Mouse (Mus musculus): ENCODE data around the gene Nup37. TPM values are rescaled to one million over a fixed set of nuclear protein-coding genes. Genes with fewer than 3 reads are reported as not detected.
A peak's percentile ranks its signal among the peaks of the same experiment; 100 is the strongest.

Gene Nup37
- polyA plus RNA-seq (2014; fragmentation: Nextera tagmentation; extraction: Ambion mirVana), result 47.6 and 57.7 TPM in 2 replicates

GRCm38 (mm10) chr10:88146707-88147477 is at the start of gene Nup37, which contains the start of gene Parpbp:
Nup37 (plus strand) TSS chr10:88146992.
Parpbp (minus strand) TSS chr10:88146941.
- peak within 1 kb of the TSS; percentile 80 for H3K9ac ChIP-seq (ENCODE audit: low read length)
- no peaks in the 10 kb centered on the region for H3K27me3 ChIP-seq (replicated peaks; ENCODE audit: control insufficient read depth, insufficient read depth, low read length)
- DNase-seq (ENCODE audit: low spot score), result peak; percentile 89
- H3K36me3 ChIP-seq (ENCODE audit: control insufficient read depth, insufficient read depth, low read length), result 0 out of 2 replicates have a peak, but pooled peaks cover 9% of the 10 kb centered on the region
- H3K4me3 ChIP-seq (ENCODE audit: low read depth, low read length), result peak within 1 kb of the TSS; percentile 78
- under 1% methylated on average over 52 of the region's 53 CpGs for WGBS
- ATAC-seq, result peak; percentile 98
- H3K4me2 ChIP-seq (ENCODE audit: low read length), result peak within 1 kb of the TSS; percentile 63
- peaks cover 14% of the 10 kb centered on the region for H3K4me1 ChIP-seq (ENCODE audit: control insufficient read depth, insufficient read depth, low read length)
- H3K9me3 ChIP-seq (replicated peaks; ENCODE audit: control insufficient read depth, low read length), result no peaks in the 10 kb centered on the region
- no peak within 1 kb of the TSS for H3K27ac ChIP-seq (ENCODE audit: low read depth, low read length)

GRCm38 (mm10) chr10:88106169-88106568 is 40.6 kb upstream of the Nup37 start:
- H3K4me3 ChIP-seq (ENCODE audit: low read depth, low read length), result no peak overlapping the region
- no peaks in the 10 kb centered on the region for H3K9me3 ChIP-seq (replicated peaks; ENCODE audit: control insufficient read depth, low read length)
- H3K4me1 ChIP-seq (ENCODE audit: control insufficient read depth, insufficient read depth, low read length), result no peaks in the 10 kb centered on the region
- 91% methylated on average over 2 of the region's 2 CpGs for WGBS
- ATAC-seq (no peak), DNase-seq (ENCODE audit: low spot score) (no peak)
- no peaks in the 10 kb centered on the region for H3K27me3 ChIP-seq (replicated peaks; ENCODE audit: control insufficient read depth, insufficient read depth, low read length)
- H3K36me3 ChIP-seq (ENCODE audit: control insufficient read depth, insufficient read depth, low read length), result no peaks in the 10 kb centered on the region
- no peak overlapping the region for H3K27ac ChIP-seq (ENCODE audit: low read depth, low read length)
- H3K9ac ChIP-seq (ENCODE audit: low read length), result no peak overlapping the region
- no peak overlapping the region for H3K4me2 ChIP-seq (ENCODE audit: low read length)

GRCm38 (mm10) chr10:88113290-88113689 is 33.5 kb upstream of the Nup37 start:
- H3K27me3 ChIP-seq (replicated peaks; ENCODE audit: control insufficient read depth, insufficient read depth, low read length), result no peaks in the 10 kb centered on the region
- no peaks in the 10 kb centered on the region for H3K4me1 ChIP-seq (ENCODE audit: control insufficient read depth, insufficient read depth, low read length)
- H3K27ac ChIP-seq (ENCODE audit: low read depth, low read length), result no peak overlapping the region
- H3K4me2 ChIP-seq (ENCODE audit: low read length), result no peak overlapping the region
- no peak overlapping the region for H3K9ac ChIP-seq (ENCODE audit: low read length)
- DNase-seq (ENCODE audit: low spot score) (peak; percentile 75), ATAC-seq (peak; percentile 76; the same call in 1 of the 2 replicates)
- no peak overlapping the region for H3K4me3 ChIP-seq (ENCODE audit: low read depth, low read length)
- no peaks in the 10 kb centered on the region for H3K9me3 ChIP-seq (replicated peaks; ENCODE audit: control insufficient read depth, low read length)
- H3K36me3 ChIP-seq (ENCODE audit: control insufficient read depth, insufficient read depth, low read length), result no peaks in the 10 kb centered on the region
- 79% methylated on average over 2 of the region's 2 CpGs for WGBS

- no peaks in the 10 kb centered on the region for H3K27me3 ChIP-seq (replicated peaks; ENCODE audit: control insufficient read depth, insufficient read depth, low read length)
- DNase-seq (ENCODE audit: low spot score), result peak; percentile 30
- no peak overlapping the region for H3K9ac ChIP-seq (ENCODE audit: low read length)
- H3K4me1 ChIP-seq (ENCODE audit: control insufficient read depth, insufficient read depth, low read length), result no peaks in the 10 kb centered on the region
- no peak for ATAC-seq
- no peaks in the 10 kb centered on the region for H3K36me3 ChIP-seq (ENCODE audit: control insufficient read depth, insufficient read depth, low read length)
- no peaks in the 10 kb centered on the region for H3K9me3 ChIP-seq (replicated peaks; ENCODE audit: control insufficient read depth, low read length)
- H3K4me3 ChIP-seq (ENCODE audit: low read depth, low read length), result no peak overlapping the region
- no peak overlapping the region for H3K27ac ChIP-seq (ENCODE audit: low read depth, low read length)
- H3K4me2 ChIP-seq (ENCODE audit: low read length), result no peak overlapping the region
Measured at GRCm38 (mm10) chr10:88119721-88120120, 27.1 kb upstream of the Nup37 start.

- Histone ChIP-seq H3K9ac (ENCODE audit: low read length) (no peak overlapping the region), H3K27ac (ENCODE audit: low read depth, low read length) (no peak overlapping the region), H3K27me3 (replicated peaks; ENCODE audit: control insufficient read depth, insufficient read depth, low read length) (no peaks in the 10 kb centered on the region), H3K4me1 (ENCODE audit: control insufficient read depth, insufficient read depth, low read length) (no peaks in the 10 kb centered on the region), H3K4me3 (ENCODE audit: low read depth, low read length) (no peak overlapping the region), H3K36me3 (ENCODE audit: control insufficient read depth, insufficient read depth, low read length) (no peaks in the 10 kb centered on the region), H3K9me3 (replicated peaks; ENCODE audit: control insufficient read depth, low read length) (no peaks in the 10 kb centered on the region), H3K4me2 (ENCODE audit: low read length) (no peak overlapping the region)
- ATAC-seq (no peak), DNase-seq (ENCODE audit: low spot score) (no peak)
- WGBS, result 98% methylated on average over 16 of the region's 16 CpGs
Measured at GRCm38 (mm10) chr10:88135630-88136029, 11.2 kb upstream of the Nup37 start.

- peak; percentile 14; the same call in 1 of the 2 replicates for ATAC-seq
- whole genome bisulfite sequencing, result 14% methylated on average over 7 of the region's 7 CpGs
- H3K9me3 ChIP-seq (replicated peaks; ENCODE audit: control insufficient read depth, low read length), result no peaks in the 10 kb centered on the region
Measured at GRCm38 (mm10) chr10:88146187-88146586, 605 bp upstream of the Nup37 start.

GRCm38 (mm10) chr10:88150381-88150780 is 3.6 kb downstream of the Nup37 start:
- H3K4me1 ChIP-seq (ENCODE audit: control insufficient read depth, insufficient read depth, low read length), result peaks cover 14% of the 10 kb centered on the region
- 82% methylated on average over 4 of the region's 4 CpGs for WGBS
- ATAC-seq (no peak), DNase-seq (ENCODE audit: low spot score) (no peak)
- no peak overlapping the region for H3K9ac ChIP-seq (ENCODE audit: low read length)
- no peaks in the 10 kb centered on the region for H3K9me3 ChIP-seq (replicated peaks; ENCODE audit: control insufficient read depth, low read length)
- no peak overlapping the region for H3K4me2 ChIP-seq (ENCODE audit: low read length)
- H3K27me3 ChIP-seq (replicated peaks; ENCODE audit: control insufficient read depth, insufficient read depth, low read length), result no peaks in the 10 kb centered on the region
- H3K36me3 ChIP-seq (ENCODE audit: control insufficient read depth, insufficient read depth, low read length), result peaks cover 26% of the 10 kb centered on the region
- no peak overlapping the region for H3K27ac ChIP-seq (ENCODE audit: low read depth, low read length)
- no peak overlapping the region for H3K4me3 ChIP-seq (ENCODE audit: low read depth, low read length)

More at GRCm38 (mm10) chr10:88146187-88146586, 605 bp upstream of the Nup37 start:
- Histone ChIP-seq H3K4me1 (ENCODE audit: control insufficient read depth, insufficient read depth, low read length) (peaks cover 14% of the 10 kb centered on the region), H3K9ac (ENCODE audit: low read length) (peak overlapping the region; percentile 80), H3K36me3 (ENCODE audit: control insufficient read depth, insufficient read depth, low read length) (0 out of 2 replicates have a peak, but pooled peaks cover 3% of the 10 kb centered on the region), H3K27ac (ENCODE audit: low read depth, low read length) (no peak overlapping the region), H3K4me2 (ENCODE audit: low read length) (peak overlapping the region; percentile 63), H3K27me3 (replicated peaks; ENCODE audit: control insufficient read depth, insufficient read depth, low read length) (no peaks in the 10 kb centered on the region), H3K4me3 (ENCODE audit: low read depth, low read length) (peak overlapping the region; percentile 78)
- DNase-seq (ENCODE audit: low spot score), result no peak

- Histone ChIP-seq H3K9me3 (replicated peaks; ENCODE audit: control insufficient read depth, low read length) (no peaks in the 10 kb centered on the region), H3K27me3 (replicated peaks; ENCODE audit: control insufficient read depth, insufficient read depth, low read length) (no peaks in the 10 kb centered on the region), H3K4me1 (ENCODE audit: control insufficient read depth, insufficient read depth, low read length) (peaks cover 4% of the 10 kb centered on the region), H3K4me2 (ENCODE audit: low read length) (no peak overlapping the region), H3K27ac (ENCODE audit: low read depth, low read length) (no peak overlapping the region), H3K36me3 (ENCODE audit: control insufficient read depth, insufficient read depth, low read length) (peaks cover 26% of the 10 kb centered on the region), H3K9ac (ENCODE audit: low read length) (no peak overlapping the region), H3K4me3 (ENCODE audit: low read depth, low read length) (no peak overlapping the region)
- DNase-seq (ENCODE audit: low spot score) (no peak), ATAC-seq (no peak)
- WGBS, result 92% methylated on average over 6 of the region's 6 CpGs
Measured at GRCm38 (mm10) chr10:88151658-88152057, 4.9 kb downstream of the Nup37 start.

GRCm38 (mm10) chr10:88162096-88162495 is 15.3 kb downstream of the Nup37 start:
- no peak overlapping the region for H3K4me3 ChIP-seq (ENCODE audit: low read depth, low read length)
- ATAC-seq (no peak), DNase-seq (ENCODE audit: low spot score) (no peak)
- no peaks in the 10 kb centered on the region for H3K9me3 ChIP-seq (replicated peaks; ENCODE audit: control insufficient read depth, low read length)
- peaks cover 25% of the 10 kb centered on the region; the same call in 1 of the 2 replicates for H3K36me3 ChIP-seq (ENCODE audit: control insufficient read depth, insufficient read depth, low read length)
- no peaks in the 10 kb centered on the region for H3K4me1 ChIP-seq (ENCODE audit: control insufficient read depth, insufficient read depth, low read length)
- H3K27me3 ChIP-seq (replicated peaks; ENCODE audit: control insufficient read depth, insufficient read depth, low read length), result no peaks in the 10 kb centered on the region
- no peak overlapping the region for H3K9ac ChIP-seq (ENCODE audit: low read length)
- no peak overlapping the region for H3K4me2 ChIP-seq (ENCODE audit: low read length)
- no peak overlapping the region for H3K27ac ChIP-seq (ENCODE audit: low read depth, low read length)
- 92% methylated on average over 2 of the region's 2 CpGs for WGBS

All from forebrain, embryonic 14.5 days (tissue).